Mouse (Mus musculus) spleen, postnatal 10 days (tissue): ENCODE results near the gene Mucl2.
"Not testable (repeated sequence)": the region's sequence is repeated elsewhere in the genome, so short reads cannot be mapped to it uniquely, and the experiment has no call there.

ENCODE experiments used
- DNase-seq, 2 experiments: peaks; one replicate each; pipeline ENCODE4 v3.0.0; 2021 to 2022; ENCODE audit warnings: low spot score in 2 of 2

Gene Mucl2

GRCm38 (mm10) chr15:103899212-103899611 is at the start of gene Mucl2:
Mucl2 (minus strand) TSS chr15:103899312.
- no peak for DNase-seq

- DNase-seq: not testable (repeated sequence)
These were observed 13.9 kb upstream of the Mucl2 start for GRCm38 (mm10) chr15:103913061-103913460.
